ENCODE assay signal across 22 mouse cellular contexts in genomic region chr6:47281584-47281983, GRCm38 (mm10).
A peak's percentile ranks its signal among the peaks of the same experiment; 100 is the strongest.
DNase-seq lines count a peak whose midpoint lies in the region; ATAC-seq and TF ChIP-seq lines count a peak whose summit lies in the region.
"Had no signal": no experiment of that assay in that cellular context is flagged by ENCODE, and none has a peak within 500 bp of the region (broad histone marks: within the 10 kb centered on the region; RNA-seq: fewer than 3 reads in every experiment).

No protein-coding gene starts in this region.

- no peak for ATAC-seq in forebrain, embryonic 15.5 days (replicated peaks)
- no peak for ATAC-seq in forebrain, postnatal 0 days
- no peak for ATAC-seq in midbrain, embryonic 15.5 days (replicated peaks)
- ATAC-seq: activated CD4-positive, CD25-positive, alpha-beta regulatory T cell, adult 4 months; hindbrain, postnatal 0 days; Patski had no signal

- no peak overlapping the region for H3K4me2 ChIP-seq in forebrain, embryonic 15.5 days (replicated peaks)
- H3K4me2 ChIP-seq in forebrain, postnatal 0 days (ENCODE audit: low read depth) = no peak overlapping the region
- H3K4me2 ChIP-seq in midbrain, embryonic 15.5 days = no peak overlapping the region
- H3K4me2 ChIP-seq: hindbrain, embryonic 13.5 days had no signal

- H3K27ac ChIP-seq in forebrain, embryonic 15.5 days (replicated peaks) = peak overlapping the region; percentile 43
- no peak overlapping the region for H3K27ac ChIP-seq in forebrain, postnatal 0 days (ENCODE audit: low read depth, low read length)
- H3K27ac ChIP-seq in gastrocnemius, adult 2 months = peak overlapping the region; percentile 73
- 0 out of 2 replicates have a peak overlapping the region, but pooled peaks have one; percentile 29 for H3K27ac ChIP-seq in midbrain, embryonic 15.5 days
- no peak overlapping the region for H3K27ac ChIP-seq in midbrain, embryonic 10.5 days (replicated peaks)
- H3K27ac ChIP-seq: embryonic facial prominence, embryonic 10.5 days; heart, embryonic 10.5 days; hindbrain, embryonic 13.5 days; hindbrain, postnatal 0 days had no signal

- intact Hi-C loops in gastrocnemius, adult 2 months (cut with DNase I) = no loop called here

- peaks cover 38% of the 10 kb centered on the region for H3K4me1 ChIP-seq in forebrain, embryonic 15.5 days
- peaks cover 14% of the 10 kb centered on the region for H3K4me1 ChIP-seq in forebrain, postnatal 0 days (ENCODE audit: insufficient read depth)
- peaks cover 22% of the 10 kb centered on the region for H3K4me1 ChIP-seq in midbrain, embryonic 15.5 days
- peaks cover 42% of the 10 kb centered on the region for H3K4me1 ChIP-seq in midbrain, embryonic 10.5 days

- H3K27me3 ChIP-seq in forebrain, embryonic 15.5 days = no peaks in the 10 kb centered on the region
- H3K27me3 ChIP-seq in forebrain, postnatal 0 days (ENCODE audit: insufficient read depth, low read length) = no peaks in the 10 kb centered on the region
- no peaks in the 10 kb centered on the region for H3K27me3 ChIP-seq in midbrain, embryonic 15.5 days (replicated peaks)
- peaks cover 5% of the 10 kb centered on the region for H3K27me3 ChIP-seq in midbrain, embryonic 10.5 days (ENCODE audit: low read depth, poor library complexity, severe bottlenecking)
- H3K27me3 ChIP-seq: CH12.LX; hindbrain, embryonic 13.5 days had no signal

- DNase-seq in forebrain, postnatal 0 days = no peak
- no peak for DNase-seq in gastrocnemius, adult 2 months
- DNase-seq in gastrocnemius, postnatal 10 days = no peak
- DNase-seq in midbrain, embryonic 10.5 days (ENCODE audit: low spot score) = no peak
- DNase-seq in adipocyte (ENCODE audit: low spot score) = no peak
- DNase-seq: adrenal gland, adult 2 months; adrenal gland, postnatal 25 days; cerebellum, adult 2 months; cerebellum, postnatal 10 days; gastrocnemius, postnatal 25 days; heart, adult 11 months; heart, postnatal 14 days; kidney, adult 11 months had no signal

- TF ChIP-seq CTCF in forebrain, postnatal 0 days (IDR thresholded peaks at IDR 0.05; ENCODE audit: low read depth) = no peak
- no peak for TF ChIP-seq CTCF in gastrocnemius, adult 2 months (IDR thresholded peaks at IDR 0.05)

- no peaks in the 10 kb centered on the region for H3K9me3 ChIP-seq in forebrain, embryonic 15.5 days
- H3K9me3 ChIP-seq in forebrain, postnatal 0 days (ENCODE audit: low read length) = no peaks in the 10 kb centered on the region
- no peaks in the 10 kb centered on the region for H3K9me3 ChIP-seq in midbrain, embryonic 15.5 days
- no peaks in the 10 kb centered on the region for H3K9me3 ChIP-seq in midbrain, embryonic 10.5 days (replicated peaks)
- H3K9me3 ChIP-seq: embryonic facial prominence, embryonic 10.5 days; heart, embryonic 10.5 days; hindbrain, embryonic 13.5 days had no signal

- no peak overlapping the region for H3K9ac ChIP-seq in forebrain, embryonic 15.5 days (replicated peaks)
- H3K9ac ChIP-seq in forebrain, postnatal 0 days = no peak overlapping the region
- no peak overlapping the region for H3K9ac ChIP-seq in midbrain, embryonic 15.5 days
- H3K9ac ChIP-seq: hindbrain, embryonic 13.5 days had no signal

- no peak overlapping the region for H3K4me3 ChIP-seq in forebrain, embryonic 15.5 days
- no peak overlapping the region for H3K4me3 ChIP-seq in forebrain, postnatal 0 days (ENCODE audit: low read depth, low read length)
- 0 out of 2 replicates have a peak overlapping the region, but pooled peaks have one; percentile 3 for H3K4me3 ChIP-seq in gastrocnemius, adult 2 months
- no peak overlapping the region for H3K4me3 ChIP-seq in midbrain, embryonic 15.5 days
- H3K4me3 ChIP-seq in midbrain, embryonic 10.5 days = no peak overlapping the region
- H3K4me3 ChIP-seq: embryonic facial prominence, embryonic 10.5 days; heart, embryonic 10.5 days; hindbrain, embryonic 13.5 days had no signal

- H3K36me3 ChIP-seq in forebrain, embryonic 15.5 days = no peaks in the 10 kb centered on the region
- no peaks in the 10 kb centered on the region for H3K36me3 ChIP-seq in forebrain, postnatal 0 days (ENCODE audit: insufficient read depth)
- no peaks in the 10 kb centered on the region for H3K36me3 ChIP-seq in midbrain, embryonic 15.5 days (replicated peaks)
- no peaks in the 10 kb centered on the region for H3K36me3 ChIP-seq in midbrain, embryonic 10.5 days
- H3K36me3 ChIP-seq: embryonic facial prominence, embryonic 10.5 days; heart, embryonic 10.5 days; hindbrain, embryonic 13.5 days had no signal

Comparison
In these comparisons a context has a peak if more than half of its experiments do, and no peak if none do; other contexts are left out.
1. H3K27ac ChIP-seq: peak in forebrain, embryonic 15.5 days (single experiment), gastrocnemius, adult 2 months (single experiment) and midbrain, embryonic 15.5 days (single experiment); none in forebrain, postnatal 0 days (single experiment) and midbrain, embryonic 10.5 days (single experiment).